Mouse (Mus musculus): ENCODE measurements around the gene Trim46.

The Trim46 gene

GRCm38 (mm10) chr3:89270051-89270755 lies 24.1 kb upstream of the Trim46 start, which contains the start of gene Slc50a1:
Slc50a1 (minus strand) TSS chr3:89270570.
- DNase-seq = peak; percentile 86

GRCm38 (mm10) chr3:89268916-89269315 lies 22.8 kb upstream of the Trim46 start:
- no peak for DNase-seq

GRCm38 (mm10) chr3:89266439-89266893 lies 20.4 kb upstream of the Trim46 start:
- DNase-seq = peak; percentile 81

GRCm38 (mm10) chr3:89262417-89262816 lies 16.3 kb upstream of the Trim46 start:
- DNase-seq = no peak

- no peak for DNase-seq
Measured at GRCm38 (mm10) chr3:89260211-89260610, 14.1 kb upstream of the Trim46 start.

- DNase-seq = no peak
Measured at GRCm38 (mm10) chr3:89259076-89259475, 13.0 kb upstream of the Trim46 start, which contains the start of gene Dpm3. Dpm3 (plus strand) TSS chr3:89259358.

- DNase-seq = no peak
Measured at GRCm38 (mm10) chr3:89256177-89256576, 10.1 kb upstream of the Trim46 start.

GRCm38 (mm10) chr3:89254994-89255393 lies 8.9 kb upstream of the Trim46 start:
- DNase-seq = no peak

- peak; percentile 80 for DNase-seq
Measured at GRCm38 (mm10) chr3:89251365-89251895, 5.3 kb upstream of the Trim46 start.

GRCm38 (mm10) chr3:89250435-89251040 lies 4.4 kb upstream of the Trim46 start:
- peak; percentile 70 for DNase-seq

- no peak for DNase-seq
Measured at GRCm38 (mm10) chr3:89247466-89247865, 1.4 kb upstream of the Trim46 start.

- DNase-seq = peak; percentile 31
Measured at GRCm38 (mm10) chr3:89245688-89246171, 379 bp downstream of the Trim46 start, which contains the start of gene Krtcap2. Krtcap2 (plus strand) TSS chr3:89245966.

- peak; percentile 67 for DNase-seq
Measured at GRCm38 (mm10) chr3:89244982-89245687, 974 bp downstream of the Trim46 start.

GRCm38 (mm10) chr3:89244158-89244981 lies 1.7 kb downstream of the Trim46 start:
- peak; percentile 41 for DNase-seq

GRCm38 (mm10) chr3:89243609-89244008 lies 2.5 kb downstream of the Trim46 start:
- peak; percentile 84 for DNase-seq

GRCm38 (mm10) chr3:89242331-89242895 lies 3.7 kb downstream of the Trim46 start:
- DNase-seq = peak; percentile 23

GRCm38 (mm10) chr3:89238494-89238893 lies 7.6 kb downstream of the Trim46 start:
- no peak for DNase-seq

- no peak for DNase-seq
Measured at GRCm38 (mm10) chr3:89237682-89238081, 8.4 kb downstream of the Trim46 start.

- no peak for DNase-seq
Measured at GRCm38 (mm10) chr3:89236516-89236915, 9.6 kb downstream of the Trim46 start.

- no peak for DNase-seq
Measured at GRCm38 (mm10) chr3:89233562-89234110, 12.5 kb downstream of the Trim46 start.

- DNase-seq = no peak
Measured at GRCm38 (mm10) chr3:89232614-89233013, 13.5 kb downstream of the Trim46 start.

Measured in thymus, postnatal 25 days (tissue).